Comparison of ENCODE assay signal across 10 mouse cellular contexts in the genomic region with DNA sequence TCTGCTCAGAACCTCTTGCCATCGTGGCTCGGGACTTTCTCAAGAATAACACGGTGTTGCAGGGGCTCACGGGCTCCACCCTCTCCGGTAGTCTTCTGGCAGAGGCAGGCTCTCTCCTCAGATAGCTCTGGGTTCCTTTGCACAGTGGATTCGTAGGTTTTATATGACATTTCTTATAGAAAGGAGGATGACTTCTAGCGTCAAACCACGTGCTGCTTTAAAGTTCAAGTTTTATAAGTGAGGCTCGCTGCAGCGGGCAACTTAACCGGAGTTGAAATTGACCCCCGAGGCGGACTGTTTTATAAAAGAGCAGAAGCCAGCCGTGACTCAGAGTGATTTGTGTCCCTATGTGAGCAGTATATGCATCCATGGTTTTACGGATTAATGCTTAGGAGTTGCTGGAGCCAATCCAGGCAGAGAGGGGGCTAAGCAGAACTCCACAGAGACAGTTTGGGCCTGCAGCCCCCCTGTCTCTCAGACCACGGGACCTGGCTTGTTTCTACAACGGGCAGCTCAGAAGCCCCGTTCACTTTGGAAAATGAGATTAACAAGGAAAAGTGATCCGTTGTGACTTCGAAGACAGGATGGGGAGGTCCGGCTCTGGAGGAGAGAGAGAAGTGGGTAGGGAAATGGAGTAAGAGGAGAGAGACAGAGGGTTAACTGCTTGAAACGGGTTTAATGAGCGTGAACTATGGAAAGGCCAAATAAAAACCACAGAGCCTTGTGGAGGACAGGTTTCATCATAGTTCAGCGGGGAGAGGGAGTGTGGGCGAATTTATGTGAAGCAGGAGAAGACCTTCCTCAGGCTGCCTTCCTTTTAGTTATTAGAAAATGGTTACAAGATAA. TPM values are rescaled to one million over a fixed set of nuclear protein-coding genes. Genes with fewer than 3 reads are reported as not detected.
A peak's percentile ranks its signal among the peaks of the same experiment; 100 is the strongest.
DNase-seq lines count a peak whose midpoint lies in the region; ATAC-seq and TF ChIP-seq lines count a peak whose summit lies in the region.
"Had no signal": no experiment of that assay in that cellular context is flagged by ENCODE, and none has a peak within 500 bp of the region (broad histone marks: within the 10 kb centered on the region; RNA-seq: fewer than 3 reads in every experiment).

No protein-coding gene starts in this region.

- H3K36me3 ChIP-seq in forebrain, embryonic 12.5 days (replicated peaks): no peaks in the 10 kb centered on the region
- no peaks in the 10 kb centered on the region for H3K36me3 ChIP-seq in forebrain, embryonic 15.5 days
- no peaks in the 10 kb centered on the region for H3K36me3 ChIP-seq in kidney, postnatal 0 days (ENCODE audit: insufficient read depth, low read length)
- H3K36me3 ChIP-seq in hindbrain, embryonic 16.5 days (ENCODE audit: control insufficient read depth, insufficient read depth, low read length): no peaks in the 10 kb centered on the region
- H3K36me3 ChIP-seq in neural tube, embryonic 13.5 days: no peaks in the 10 kb centered on the region

- H3K4me2 ChIP-seq in forebrain, embryonic 12.5 days: 0 out of 2 replicates have a peak overlapping the region, but pooled peaks have one; percentile 19
- no peak overlapping the region for H3K4me2 ChIP-seq in forebrain, embryonic 15.5 days (replicated peaks)
- peak overlapping the region; percentile 38 for H3K4me2 ChIP-seq in kidney, postnatal 0 days (ENCODE audit: low read length)
- H3K4me2 ChIP-seq in hindbrain, embryonic 16.5 days (ENCODE audit: low read length): peak overlapping the region; percentile 44
- peak overlapping the region; percentile 40 for H3K4me2 ChIP-seq in neural tube, embryonic 13.5 days

- H3K9me3 ChIP-seq in forebrain, embryonic 12.5 days: no peaks in the 10 kb centered on the region
- H3K9me3 ChIP-seq in forebrain, embryonic 15.5 days: no peaks in the 10 kb centered on the region
- H3K9me3 ChIP-seq in kidney, postnatal 0 days (replicated peaks; ENCODE audit: low read length): no peaks in the 10 kb centered on the region
- H3K9me3 ChIP-seq in hindbrain, embryonic 16.5 days (ENCODE audit: control insufficient read depth, low read length): no peaks in the 10 kb centered on the region
- no peaks in the 10 kb centered on the region for H3K9me3 ChIP-seq in neural tube, embryonic 13.5 days

- TF ChIP-seq CTCF in kidney, postnatal 0 days (IDR thresholded peaks at IDR 0.05; ENCODE audit: low read depth): no peak

- WGBS in forebrain, embryonic 12.5 days: 70% methylated on average over 25 of the region's 25 CpGs
- WGBS in forebrain, embryonic 15.5 days: 72% methylated on average over 25 of the region's 25 CpGs
- whole genome bisulfite sequencing in kidney, postnatal 0 days: 13% methylated on average over 25 of the region's 25 CpGs
- 52% methylated on average over 25 of the region's 25 CpGs for WGBS in hindbrain, embryonic 16.5 days
- 48% methylated on average over 25 of the region's 25 CpGs for WGBS in neural tube, embryonic 13.5 days

- no peak overlapping the region for H3K27ac ChIP-seq in forebrain, embryonic 12.5 days
- no peak overlapping the region for H3K27ac ChIP-seq in forebrain, embryonic 15.5 days (replicated peaks)
- H3K27ac ChIP-seq in kidney, postnatal 0 days: 0 out of 2 replicates have a peak overlapping the region, but pooled peaks have one; percentile 47
- H3K27ac ChIP-seq in hindbrain, embryonic 16.5 days (ENCODE audit: low read depth, low read length): no peak overlapping the region; the same call in 1 of the 2 replicates
- H3K27ac ChIP-seq in neural tube, embryonic 13.5 days (replicated peaks): no peak overlapping the region

- ATAC-seq in forebrain, embryonic 12.5 days (ENCODE audit: low FRiP score): no peak
- ATAC-seq in forebrain, embryonic 15.5 days (replicated peaks): no peak
- ATAC-seq in kidney, postnatal 0 days (replicated peaks; ENCODE audit: low FRiP score, low read depth): no peak
- ATAC-seq in hindbrain, embryonic 16.5 days: no peak
- no peak for ATAC-seq in neural tube, embryonic 13.5 days (ENCODE audit: low read depth)

- H3K4me1 ChIP-seq in forebrain, embryonic 12.5 days: peaks cover 27% of the 10 kb centered on the region
- peaks cover 26% of the 10 kb centered on the region for H3K4me1 ChIP-seq in forebrain, embryonic 15.5 days
- H3K4me1 ChIP-seq in kidney, postnatal 0 days (replicated peaks; ENCODE audit: insufficient read depth, low read length): peaks cover 10% of the 10 kb centered on the region
- H3K4me1 ChIP-seq in hindbrain, embryonic 16.5 days (ENCODE audit: control insufficient read depth, insufficient read depth, low read depth, low read length): peaks cover 15% of the 10 kb centered on the region
- peaks cover 39% of the 10 kb centered on the region for H3K4me1 ChIP-seq in neural tube, embryonic 13.5 days (replicated peaks)

- no peak overlapping the region for H3K9ac ChIP-seq in forebrain, embryonic 12.5 days
- H3K9ac ChIP-seq in forebrain, embryonic 15.5 days (replicated peaks): no peak overlapping the region
- no peak overlapping the region for H3K9ac ChIP-seq in kidney, postnatal 0 days (ENCODE audit: low read depth, low read length)
- H3K9ac ChIP-seq in hindbrain, embryonic 16.5 days (ENCODE audit: low read depth, low read length): no peak overlapping the region
- 0 out of 2 replicates have a peak overlapping the region, but pooled peaks have one; percentile 31 for H3K9ac ChIP-seq in neural tube, embryonic 13.5 days

- peaks cover 11% of the 10 kb centered on the region for H3K27me3 ChIP-seq in forebrain, embryonic 12.5 days
- H3K27me3 ChIP-seq in forebrain, embryonic 15.5 days: no peaks in the 10 kb centered on the region
- no peaks in the 10 kb centered on the region for H3K27me3 ChIP-seq in kidney, postnatal 0 days (ENCODE audit: insufficient read depth, low read length)
- no peaks in the 10 kb centered on the region for H3K27me3 ChIP-seq in hindbrain, embryonic 16.5 days (replicated peaks; ENCODE audit: control insufficient read depth, insufficient read depth, low read length)
- H3K27me3 ChIP-seq in neural tube, embryonic 13.5 days: peaks cover 33% of the 10 kb centered on the region

- H3K4me3 ChIP-seq in forebrain, embryonic 12.5 days (replicated peaks): no peak overlapping the region
- H3K4me3 ChIP-seq in forebrain, embryonic 15.5 days: no peak overlapping the region
- 0 out of 2 replicates have a peak overlapping the region, but pooled peaks have one; percentile 3 for H3K4me3 ChIP-seq in kidney, postnatal 0 days (replicated peaks; ENCODE audit: low read depth, low read length)
- no peak overlapping the region for H3K4me3 ChIP-seq in hindbrain, embryonic 16.5 days (ENCODE audit: low read length)
- H3K4me3 ChIP-seq in neural tube, embryonic 13.5 days: no peak overlapping the region

- peak; percentile 72 for DNase-seq in kidney, postnatal 0 days (ENCODE audit: low spot score)
- no peak for DNase-seq in kidney, adult 18-20 months
- DNase-seq in embryo, embryonic 10.5 days (ENCODE audit: low spot score): no peak
- DNase-seq in spleen, adult 12 weeks (ENCODE audit: low spot score): no peak
- DNase-seq: B cell, adult 2 months; right cerebral cortex, postnatal 4 days had no signal

RNA-seq across cellular contexts. Expression of a gene that starts 4.0 kb away (rescaled TPM):
- polyA plus RNA-seq in forebrain, embryonic 12.5 days (2016; fragmentation: Nextera tagmentation; extraction: Ambion mirVana): 55.5 and 60.0 TPM in 2 replicates
- 22.0 and 24.4 TPM in 2 replicates for polyA plus RNA-seq in forebrain, embryonic 15.5 days (2015; fragmentation: Nextera tagmentation; extraction: Ambion mirVana)
- 87.7 and 95.0 TPM in 2 replicates for polyA plus RNA-seq in kidney, postnatal 0 days (2015; fragmentation: Nextera tagmentation; extraction: Ambion mirVana)
- 51.9 and 65.1 TPM in 2 replicates for polyA plus RNA-seq in hindbrain, embryonic 16.5 days (2015; fragmentation: Nextera tagmentation; extraction: Ambion mirVana)
- polyA plus RNA-seq in neural tube, embryonic 13.5 days (2015; fragmentation: Nextera tagmentation; extraction: Ambion mirVana): 158 and 172 TPM in 2 replicates

RNA-seq across cellular contexts. Expression of a gene that starts 54.4 kb away (rescaled TPM):
- 427 and 524 TPM in 2 replicates for polyA plus RNA-seq in forebrain, embryonic 12.5 days (2016; fragmentation: Nextera tagmentation; extraction: Ambion mirVana)
- 336 and 343 TPM in 2 replicates for polyA plus RNA-seq in forebrain, embryonic 15.5 days (2015; fragmentation: Nextera tagmentation; extraction: Ambion mirVana)
- 116 and 123 TPM in 2 replicates for polyA plus RNA-seq in kidney, postnatal 0 days (2015; fragmentation: Nextera tagmentation; extraction: Ambion mirVana)
- polyA plus RNA-seq in hindbrain, embryonic 16.5 days (2015; fragmentation: Nextera tagmentation; extraction: Ambion mirVana): 465 and 469 TPM in 2 replicates
- 337 and 391 TPM in 2 replicates for polyA plus RNA-seq in neural tube, embryonic 13.5 days (2015; fragmentation: Nextera tagmentation; extraction: Ambion mirVana)
